Mouse (Mus musculus) limb, embryonic 12.5 days (tissue): ENCODE measurements at regions not wholly inside any gene's neighbourhood (a gene's known extent, or its start where the extent isn't known, plus 50 kb on each side); places are given as distances from the start of the nearest gene placed in this dataset.

Source experiments
- ATAC-seq: fragments of 200-750 bp; cut with Nextera tagmentation; 2 replicates; pipeline ENCODE4 v1.8.0; 2017; ENCODE audit warnings: low read depth, moderate TSS enrichment; ENCODE audit not compliant: insufficient number of reproducible peaks, insufficient read depth, low FRiP score, low TSS enrichment
- H3K27ac ChIP-seq: fragments of 300-500 bp; sonication (generic); 2 replicates; pipeline ENCODE4 v1.5.1; 2016; ENCODE audit warnings: mild to moderate bottlenecking, moderate library complexity
- H3K27me3 ChIP-seq: fragments of 300-500 bp; sonication (generic); 2 replicates; pipeline ENCODE4 v1.6.1; 2016; ENCODE audit warnings: mild to moderate bottlenecking, moderate library complexity
- H3K36me3 ChIP-seq: fragments of 300-500 bp; sonication (generic); 2 replicates; pipeline ENCODE4 v1.6.1; 2016; ENCODE audit warnings: mild to moderate bottlenecking, moderate library complexity
- H3K4me1 ChIP-seq: fragments of 300-500 bp; sonication (generic); replicated peaks from 2 replicates; pipeline ENCODE4 v1.6.1; 2016
- H3K4me2 ChIP-seq: fragments of 300-500 bp; sonication (generic); 2 replicates; pipeline ENCODE4 v1.6.1; 2016; ENCODE audit warnings: mild to moderate bottlenecking, moderate library complexity
- H3K4me3 ChIP-seq: fragments of 300-500 bp; sonication (generic); replicated peaks from 2 replicates; pipeline ENCODE4 v1.5.1; 2016; ENCODE audit warnings: mild to moderate bottlenecking
- H3K9ac ChIP-seq: fragments of 300-500 bp; sonication (generic); replicated peaks from 2 replicates; pipeline ENCODE4 v1.6.1; 2016; ENCODE audit warnings: mild to moderate bottlenecking, moderate library complexity
- H3K9me3 ChIP-seq: fragments of 300-500 bp; sonication (generic); 2 replicates; pipeline ENCODE4 v1.6.1; 2016; ENCODE audit warnings: mild to moderate bottlenecking, moderate library complexity
- WGBS: fragments of 180-500 bp; shearing (Covaris S2); methylation state at CpG from one replicate; pipeline ENCODE4 v1.1.7; 2016; 5-methylcytosine and 5-hydroxymethylcytosine counted together

DNA sequence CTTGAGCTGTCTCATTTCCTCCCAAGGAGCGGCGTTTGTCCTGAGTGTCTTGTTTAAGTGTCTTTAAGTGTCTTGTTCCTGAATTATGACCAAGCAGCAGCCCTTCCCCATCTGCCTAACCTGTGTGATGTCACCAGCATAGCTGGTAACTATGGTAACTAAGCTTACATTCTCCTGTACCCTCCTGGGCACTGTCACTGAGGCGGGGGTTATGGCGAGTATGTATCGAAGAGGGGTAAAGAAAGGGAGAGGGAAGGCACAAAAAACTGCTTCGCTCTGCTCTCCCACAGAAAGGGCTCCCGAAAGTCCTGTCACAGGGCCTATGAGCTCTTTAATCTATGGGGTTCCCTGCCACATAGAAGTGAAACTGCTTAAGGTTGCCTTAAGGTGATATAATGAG lies 89.6 kb downstream of the Ppp4r2 start:
- Histone ChIP-seq H3K4me3 (no peak overlapping the region), H3K9me3 (no peaks in the 10 kb centered on the region), H3K36me3 (no peaks in the 10 kb centered on the region), H3K9ac (no peak overlapping the region), H3K4me2 (no peak overlapping the region), H3K27me3 (peaks cover 50% of the 10 kb centered on the region), H3K4me1 (peaks cover 23% of the 10 kb centered on the region), H3K27ac (no peak overlapping the region)
- 48% methylated on average over 7 of the region's 7 CpGs for WGBS
- ATAC-seq = no peak

DNA sequence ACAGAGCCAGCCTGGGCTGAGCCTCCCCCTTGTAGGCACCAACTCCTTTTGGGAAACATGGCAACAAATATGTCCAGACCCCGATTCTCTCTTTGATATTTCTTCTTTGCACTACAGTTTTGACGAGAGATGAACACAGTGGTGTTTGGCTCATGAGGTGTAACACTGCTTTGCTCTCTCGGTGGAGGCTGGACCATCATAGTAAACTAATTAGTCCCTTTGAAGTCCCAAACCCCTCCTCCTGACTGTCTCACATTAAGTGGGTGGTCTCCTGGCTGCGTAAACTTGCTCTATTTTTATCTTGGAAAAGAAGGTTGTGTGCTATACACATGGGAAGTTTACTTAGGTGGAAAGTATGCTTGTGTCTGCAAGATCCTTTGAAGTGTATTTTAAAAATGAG lies 90.3 kb downstream of the Ppp4r2 start:
- Histone ChIP-seq H3K9ac (no peak overlapping the region), H3K27ac (no peak overlapping the region), H3K9me3 (no peaks in the 10 kb centered on the region), H3K36me3 (no peaks in the 10 kb centered on the region), H3K27me3 (peaks cover 48% of the 10 kb centered on the region), H3K4me1 (peaks cover 28% of the 10 kb centered on the region), H3K4me2 (no peak overlapping the region), H3K4me3 (no peak overlapping the region)
- 26% methylated on average over 4 of the region's 4 CpGs for WGBS
- no peak for ATAC-seq

GRCm38 (mm10) chr6:100928791-100929758 lies 95.7 kb downstream of the Ppp4r2 start:
- Histone ChIP-seq H3K9me3 (no peaks in the 10 kb centered on the region), H3K27ac (peak overlapping the region; percentile 85), H3K4me3 (no peak overlapping the region), H3K4me2 (peak overlapping the region; percentile 35), H3K4me1 (peaks cover 52% of the 10 kb centered on the region), H3K9ac (no peak overlapping the region), H3K27me3 (peaks cover 43% of the 10 kb centered on the region), H3K36me3 (no peaks in the 10 kb centered on the region)
- WGBS = 45% methylated on average over 16 of the region's 16 CpGs
- ATAC-seq = peak; percentile 28; the same call in 1 of the 2 replicates

- 7% methylated on average over 10 of the region's 10 CpGs for WGBS
- Histone ChIP-seq H3K27me3 (peaks cover 40% of the 10 kb centered on the region), H3K9ac (no peak overlapping the region), H3K4me1 (peaks cover 52% of the 10 kb centered on the region), H3K36me3 (no peaks in the 10 kb centered on the region), H3K27ac (peak overlapping the region; percentile 85), H3K9me3 (no peaks in the 10 kb centered on the region), H3K4me3 (no peak overlapping the region), H3K4me2 (peak overlapping the region; percentile 35)
- peak; percentile 76 for ATAC-seq
These were observed 96.4 kb downstream of the Ppp4r2 start for GRCm38 (mm10) chr6:100929759-100930358.

DNA sequence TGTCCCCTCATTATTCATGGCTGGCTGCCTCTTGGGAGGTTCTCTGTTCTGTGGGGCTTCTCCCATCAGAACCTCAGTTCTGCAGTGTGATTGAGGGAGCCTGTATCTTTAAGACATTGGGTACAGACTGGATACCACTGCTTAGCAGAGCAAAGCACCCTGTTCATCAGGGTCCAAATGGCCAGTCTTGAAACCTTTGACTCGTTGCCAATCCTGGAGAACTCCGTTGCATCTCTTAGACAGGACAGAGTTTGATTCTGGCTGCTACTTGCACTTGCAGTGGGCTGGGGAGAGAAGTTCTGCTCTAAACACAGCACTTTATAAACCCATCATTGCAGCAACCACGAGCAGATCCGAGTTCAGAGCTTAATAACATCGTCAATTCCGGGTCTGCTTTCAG lies 97.3 kb downstream of the Ppp4r2 start:
- Histone ChIP-seq H3K27ac (peak overlapping the region; percentile 85), H3K36me3 (no peaks in the 10 kb centered on the region)
- 49% methylated on average over 6 of the region's 6 CpGs for WGBS

GRCm38 (mm10) chr6:100934424-100934823 lies 101.0 kb downstream of the Ppp4r2 start:
- 90% methylated on average over 5 of the region's 5 CpGs for WGBS
- no peak overlapping the region for H3K9ac ChIP-seq
- no peak overlapping the region for H3K27ac ChIP-seq
- H3K4me1 ChIP-seq = peaks cover 26% of the 10 kb centered on the region
- H3K4me2 ChIP-seq = no peak overlapping the region
- no peak overlapping the region for H3K4me3 ChIP-seq
- H3K9me3 ChIP-seq = no peaks in the 10 kb centered on the region
- peaks cover 20% of the 10 kb centered on the region; the same call in 1 of the 2 replicates for H3K27me3 ChIP-seq
- H3K36me3 ChIP-seq = no peaks in the 10 kb centered on the region
- no peak for ATAC-seq

More for the DNA sequence above, 97.3 kb downstream of the Ppp4r2 start:
- no peak for ATAC-seq
- Histone ChIP-seq H3K4me3 (no peak overlapping the region), H3K9ac (no peak overlapping the region), H3K4me1 (peaks cover 49% of the 10 kb centered on the region), H3K4me2 (peak overlapping the region; percentile 35; the same call in 1 of the 2 replicates), H3K27me3 (peaks cover 34% of the 10 kb centered on the region), H3K9me3 (no peaks in the 10 kb centered on the region)

DNA sequence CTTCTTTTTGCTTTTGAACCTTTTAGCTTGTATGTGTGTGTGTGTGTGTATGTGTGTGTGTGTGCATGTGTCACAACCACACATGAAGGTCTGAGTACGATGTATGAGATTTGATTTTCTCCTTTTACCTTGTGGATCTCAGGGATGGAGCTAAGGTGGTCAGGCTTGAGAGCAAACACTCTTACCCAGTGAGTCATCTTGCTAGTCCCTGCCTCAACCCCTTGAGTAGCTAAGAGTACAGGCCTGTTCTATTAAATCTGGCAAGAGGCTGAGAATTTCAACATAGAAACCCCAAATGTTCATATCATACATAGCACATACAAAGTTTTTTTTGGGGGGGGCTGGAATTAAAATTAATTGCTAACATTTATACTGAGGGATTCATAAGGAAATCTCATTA lies 104.4 kb downstream of the Ppp4r2 start:
- H3K9ac ChIP-seq = no peak overlapping the region
- ATAC-seq = no peak
- no peak overlapping the region for H3K27ac ChIP-seq
- WGBS = 75% methylated on average over 1 of the region's 1 CpGs
- H3K4me2 ChIP-seq = no peak overlapping the region
- H3K4me3 ChIP-seq = no peak overlapping the region
- no peaks in the 10 kb centered on the region for H3K9me3 ChIP-seq
- no peaks in the 10 kb centered on the region for H3K36me3 ChIP-seq
- H3K27me3 ChIP-seq = peaks cover 14% of the 10 kb centered on the region; the same call in 1 of the 2 replicates
- peaks cover 6% of the 10 kb centered on the region; the same call in 1 of the 2 replicates for H3K4me1 ChIP-seq

- H3K4me2 ChIP-seq = no peak overlapping the region
- H3K27ac ChIP-seq = no peak overlapping the region
- 85% methylated on average over 11 of the region's 11 CpGs for WGBS
- no peaks in the 10 kb centered on the region for H3K9me3 ChIP-seq
- H3K4me1 ChIP-seq = peaks cover 6% of the 10 kb centered on the region; the same call in 1 of the 2 replicates
- no peaks in the 10 kb centered on the region for H3K36me3 ChIP-seq
- peaks cover 10% of the 10 kb centered on the region; the same call in 1 of the 2 replicates for H3K27me3 ChIP-seq
- no peak overlapping the region for H3K4me3 ChIP-seq
- no peak for ATAC-seq
- no peak overlapping the region for H3K9ac ChIP-seq
These were observed 105.0 kb downstream of the Ppp4r2 start for GRCm38 (mm10) chr6:100938376-100938775.

DNA sequence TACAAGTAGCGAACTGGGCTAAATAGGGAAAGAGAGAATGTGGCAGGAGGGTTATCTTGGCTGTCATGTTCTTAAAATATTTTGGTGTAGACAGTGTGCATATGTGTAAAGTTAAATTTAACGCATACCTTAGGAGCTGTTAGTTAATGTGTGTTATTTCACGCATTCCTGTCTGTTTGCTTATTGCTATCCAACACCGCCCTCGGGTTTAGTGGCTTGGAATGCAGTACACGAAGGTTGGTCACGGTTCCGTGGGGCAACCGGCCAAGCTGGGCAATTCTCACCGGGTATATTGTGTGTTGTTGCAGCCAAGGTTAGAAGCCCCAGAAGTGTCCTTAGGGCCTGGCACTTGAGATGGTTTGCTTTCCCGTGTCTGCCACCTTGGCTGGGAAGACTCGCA lies 105.6 kb downstream of the Ppp4r2 start:
- H3K27ac ChIP-seq = no peak overlapping the region
- H3K36me3 ChIP-seq = no peaks in the 10 kb centered on the region
- H3K27me3 ChIP-seq = peaks cover 6% of the 10 kb centered on the region; the same call in 1 of the 2 replicates
- no peak overlapping the region for H3K9ac ChIP-seq
- no peaks in the 10 kb centered on the region for H3K9me3 ChIP-seq
- H3K4me3 ChIP-seq = no peak overlapping the region
- no peak overlapping the region for H3K4me2 ChIP-seq
- 0 out of 2 replicates have a peak, but pooled peaks have one; percentile 42 for ATAC-seq
- 75% methylated on average over 12 of the region's 12 CpGs for WGBS
- H3K4me1 ChIP-seq = peaks cover 6% of the 10 kb centered on the region; the same call in 1 of the 2 replicates

- H3K4me2 ChIP-seq = no peak overlapping the region
- no peaks in the 10 kb centered on the region for H3K36me3 ChIP-seq
- peaks cover 6% of the 10 kb centered on the region; the same call in 1 of the 2 replicates for H3K4me1 ChIP-seq
- H3K4me3 ChIP-seq = no peak overlapping the region
- H3K27ac ChIP-seq = no peak overlapping the region
- no peaks in the 10 kb centered on the region for H3K9me3 ChIP-seq
- H3K9ac ChIP-seq = no peak overlapping the region
- peaks cover 1% of the 10 kb centered on the region; the same call in 1 of the 2 replicates for H3K27me3 ChIP-seq
- 76% methylated on average over 5 of the region's 5 CpGs for WGBS
- no peak for ATAC-seq
These were observed 106.3 kb downstream of the Ppp4r2 start for GRCm38 (mm10) chr6:100939766-100940165.

- H3K36me3 ChIP-seq = no peaks in the 10 kb centered on the region
- H3K4me1 ChIP-seq = peaks cover 6% of the 10 kb centered on the region; the same call in 1 of the 2 replicates
- no peaks in the 10 kb centered on the region for H3K9me3 ChIP-seq
- ATAC-seq = no peak
- H3K27ac ChIP-seq = no peak overlapping the region
- no peak overlapping the region for H3K9ac ChIP-seq
- no peaks in the 10 kb centered on the region; the same call in 1 of the 2 replicates for H3K27me3 ChIP-seq
- 85% methylated on average over 2 of the region's 2 CpGs for WGBS
- H3K4me2 ChIP-seq = no peak overlapping the region
- no peak overlapping the region for H3K4me3 ChIP-seq
These were observed 108.3 kb downstream of the Ppp4r2 start for GRCm38 (mm10) chr6:100941686-100942085.
